Mouse (Mus musculus) lung, postnatal 0 days (tissue): ENCODE measurements around the gene Spast.

Experiments
- CTCF ChIP-seq: IDR thresholded peaks from 2 replicates; pipeline ENCODE4 v1.5.1; 2016; ENCODE audit warnings: antibody characterized with exemption, mild to moderate bottlenecking
- EP300 ChIP-seq: IDR thresholded peaks from 2 replicates; pipeline ENCODE4 v1.6.1; 2016; ENCODE audit warnings: antibody characterized with exemption, mild to moderate bottlenecking, control low read depth

GRCm38 (mm10) chr17:74424401-74425005 is 85.7 kb downstream of the Spast start:
- TF ChIP-seq EP300 (no peak), CTCF (no peak)
